Mouse (Mus musculus) hindbrain, embryonic 11.5 days (tissue): ENCODE data around the gene Cyren. TPM values are rescaled to one million over a fixed set of nuclear protein-coding genes. Genes with fewer than 3 reads are reported as not detected.
A peak's percentile ranks its signal among the peaks of the same experiment; 100 is the strongest.

Experiments used
- ATAC-seq: fragments of 200-750 bp; cut with Nextera tagmentation; 2 replicates; pipeline ENCODE4 v1.8.0; 2017; ENCODE audit warnings: mild to moderate bottlenecking, moderate TSS enrichment, moderate library complexity; ENCODE audit not compliant: low FRiP score
- DNase-seq: peaks from one replicate; pipeline ENCODE4 v3.0.0-alpha.2; 2015; ENCODE audit warnings: low spot score
- H3K27ac ChIP-seq: fragments of 300-500 bp; sonication (generic); 2 replicates; pipeline ENCODE4 v1.5.1; 2014; ENCODE audit warnings: mild to moderate bottlenecking, low read depth, low read length
- H3K27me3 ChIP-seq: fragments of 300-500 bp; sonication (generic); 2 replicates; pipeline ENCODE4 v1.6.1; 2014; ENCODE audit warnings: mild to moderate bottlenecking, low read length, moderate library complexity, mixed read lengths; ENCODE audit not compliant: control insufficient read depth, insufficient read depth
- H3K36me3 ChIP-seq: fragments of 300-500 bp; sonication (generic); 2 replicates; pipeline ENCODE4 v1.6.1; 2014; ENCODE audit warnings: mild to moderate bottlenecking, low read length, moderate library complexity, mixed read lengths; ENCODE audit not compliant: control insufficient read depth, insufficient read depth
- H3K4me1 ChIP-seq: fragments of 300-500 bp; sonication (generic); replicated peaks from 2 replicates; pipeline ENCODE4 v1.6.1; 2014; ENCODE audit warnings: low read length, mixed read lengths; ENCODE audit not compliant: control insufficient read depth, insufficient read depth
- H3K4me2 ChIP-seq: fragments of 300-500 bp; sonication (generic); replicated peaks from 2 replicates; pipeline ENCODE4 v1.6.1; 2014; ENCODE audit warnings: mild to moderate bottlenecking, low read depth, low read length
- H3K4me3 ChIP-seq: fragments of 300-500 bp; sonication (generic); 2 replicates; pipeline ENCODE4 v1.5.1; 2014; ENCODE audit warnings: low read depth, low read length
- H3K9ac ChIP-seq: fragments of 300-500 bp; sonication (generic); 2 replicates; pipeline ENCODE4 v1.6.1; 2014; ENCODE audit warnings: low read depth, low read length
- H3K9me3 ChIP-seq: fragments of 300-500 bp; sonication (generic); 2 replicates; pipeline ENCODE4 v1.6.1; 2016; ENCODE audit warnings: low read length; ENCODE audit not compliant: control insufficient read depth
- WGBS: fragments of 180-500 bp; shearing (Covaris S2); extraction: QIAGEN DNeasy Blood & Tissue Kit; methylation state at CpG from one replicate; pipeline ENCODE4 v1.1.7; 2014; 5-methylcytosine and 5-hydroxymethylcytosine counted together
- polyA plus RNA-seq: library from polyadenylated mRNA; unstranded; fragments of >200 nt; fragmentation: Nextera tagmentation; extraction: Ambion mirVana; gene quantifications from 2 replicates; pipeline ENCODE4 v1.2.1, GENCODE M21; 2014

Cyren gene
- polyA plus RNA-seq, 1 experiment from 2014 or later: 12.3 TPM

- no peaks in the 10 kb centered on the region for H3K9me3 ChIP-seq
- ATAC-seq: peak; percentile 38; the same call in 1 of the 2 replicates
- no peak overlapping the region for H3K4me3 ChIP-seq
- no peak overlapping the region for H3K27ac ChIP-seq
- H3K4me1 ChIP-seq: peaks cover 2% of the 10 kb centered on the region; the same call in 1 of the 2 replicates
- no peaks in the 10 kb centered on the region for H3K27me3 ChIP-seq
- H3K4me2 ChIP-seq: no peak overlapping the region
- peak overlapping the region; percentile 24; the same call in 1 of the 2 replicates for H3K9ac ChIP-seq
- WGBS: 35% methylated on average over 8 of the region's 8 CpGs
- peak; percentile 36 for DNase-seq
- H3K36me3 ChIP-seq: no peaks in the 10 kb centered on the region
Observed at GRCm38 (mm10) chr6:34866786-34867185, 11.1 kb downstream of the Cyren start.

- Histone ChIP-seq H3K36me3 (no peaks in the 10 kb centered on the region), H3K9ac (no peak overlapping the region), H3K4me3 (no peak overlapping the region), H3K4me2 (no peak overlapping the region), H3K27ac (no peak overlapping the region), H3K27me3 (no peaks in the 10 kb centered on the region), H3K9me3 (no peaks in the 10 kb centered on the region), H3K4me1 (peaks cover 2% of the 10 kb centered on the region; the same call in 1 of the 2 replicates)
- DNase-seq: no peak
- 61% methylated on average over 7 of the region's 7 CpGs for WGBS
- no peak for ATAC-seq
Observed at GRCm38 (mm10) chr6:34865711-34866593, 11.9 kb downstream of the Cyren start.

- Histone ChIP-seq H3K4me2 (no peak overlapping the region), H3K9ac (no peak overlapping the region), H3K27ac (no peak overlapping the region), H3K4me1 (peaks cover 2% of the 10 kb centered on the region; the same call in 1 of the 2 replicates), H3K9me3 (no peaks in the 10 kb centered on the region), H3K36me3 (no peaks in the 10 kb centered on the region), H3K27me3 (no peaks in the 10 kb centered on the region), H3K4me3 (no peak overlapping the region)
- 77% methylated on average over 5 of the region's 5 CpGs for WGBS
- DNase-seq (no peak), ATAC-seq (no peak)
Observed at GRCm38 (mm10) chr6:34865213-34865612, 12.6 kb downstream of the Cyren start.

- Histone ChIP-seq H3K4me3 (no peak overlapping the region), H3K4me2 (no peak overlapping the region), H3K9ac (no peak overlapping the region), H3K27ac (no peak overlapping the region), H3K9me3 (no peaks in the 10 kb centered on the region), H3K36me3 (no peaks in the 10 kb centered on the region), H3K27me3 (no peaks in the 10 kb centered on the region), H3K4me1 (peaks cover 2% of the 10 kb centered on the region; the same call in 1 of the 2 replicates)
- DNase-seq (no peak), ATAC-seq (no peak)
- 81% methylated on average over 9 of the region's 9 CpGs for WGBS
Observed at GRCm38 (mm10) chr6:34863786-34864514, 13.9 kb downstream of the Cyren start.

GRCm38 (mm10) chr6:34862791-34863403 lies 15.0 kb downstream of the Cyren start, which contains the start of gene Tmem140:
TSS of gene Tmem140 (plus strand) at chr6:34863146.
- Histone ChIP-seq H3K4me1 (peaks cover 2% of the 10 kb centered on the region; the same call in 1 of the 2 replicates), H3K4me3 (no peak within 1 kb of the TSS), H3K36me3 (no peaks in the 10 kb centered on the region), H3K27ac (no peak within 1 kb of the TSS), H3K27me3 (no peaks in the 10 kb centered on the region), H3K9ac (no peak within 1 kb of the TSS), H3K9me3 (no peaks in the 10 kb centered on the region), H3K4me2 (no peak within 1 kb of the TSS)
- 57% methylated on average over 11 of the region's 11 CpGs for WGBS
- DNase-seq: no peak
- ATAC-seq: no peak

GRCm38 (mm10) chr6:34862381-34862780 lies 15.5 kb downstream of the Cyren start:
- no peak overlapping the region for H3K9ac ChIP-seq
- H3K36me3 ChIP-seq: no peaks in the 10 kb centered on the region
- no peaks in the 10 kb centered on the region for H3K9me3 ChIP-seq
- no peak overlapping the region for H3K4me2 ChIP-seq
- H3K4me1 ChIP-seq: peaks cover 2% of the 10 kb centered on the region; the same call in 1 of the 2 replicates
- ATAC-seq (no peak), DNase-seq (no peak)
- H3K27ac ChIP-seq: no peak overlapping the region
- 91% methylated on average over 6 of the region's 6 CpGs for WGBS
- no peak overlapping the region for H3K4me3 ChIP-seq
- no peaks in the 10 kb centered on the region for H3K27me3 ChIP-seq

GRCm38 (mm10) chr6:34861546-34862053 lies 16.3 kb downstream of the Cyren start:
- ATAC-seq (no peak), DNase-seq (no peak)
- no peak overlapping the region for H3K9ac ChIP-seq
- H3K4me3 ChIP-seq: no peak overlapping the region
- no peaks in the 10 kb centered on the region for H3K9me3 ChIP-seq
- H3K4me1 ChIP-seq: no peaks in the 10 kb centered on the region
- no peaks in the 10 kb centered on the region for H3K27me3 ChIP-seq
- 91% methylated on average over 11 of the region's 11 CpGs for WGBS
- H3K27ac ChIP-seq: no peak overlapping the region
- no peaks in the 10 kb centered on the region for H3K36me3 ChIP-seq
- no peak overlapping the region for H3K4me2 ChIP-seq

- no peaks in the 10 kb centered on the region for H3K27me3 ChIP-seq
- ATAC-seq: no peak
- H3K36me3 ChIP-seq: no peaks in the 10 kb centered on the region
- no peaks in the 10 kb centered on the region for H3K9me3 ChIP-seq
- no peaks in the 10 kb centered on the region for H3K4me1 ChIP-seq
- H3K4me2 ChIP-seq: no peak overlapping the region
- no peak for DNase-seq
- WGBS: 94% methylated on average over 5 of the region's 5 CpGs
- no peak overlapping the region for H3K27ac ChIP-seq
- no peak overlapping the region for H3K4me3 ChIP-seq
- no peak overlapping the region for H3K9ac ChIP-seq
Observed at GRCm38 (mm10) chr6:34832352-34832751, 45.5 kb downstream of the Cyren start.
